Mouse (Mus musculus) heart, postnatal 4 days (tissue): ENCODE data around the gene Tbc1d2. TPM values are rescaled to one million over a fixed set of nuclear protein-coding genes. Genes with fewer than 3 reads are reported as not detected.
"Not testable (repeated sequence)": the region's sequence is repeated elsewhere in the genome, so short reads cannot be mapped to it uniquely, and the experiment has no call there.

Experiments
- DNase-seq: peaks from one replicate; pipeline ENCODE4 v3.0.0; 2021
- total RNA-seq, 2 experiments: library from RNA; stranded (reverse); gene quantifications; 2 replicates each; pipeline ENCODE4 v1.2.3; 2021

Tbc1d2 gene
- total RNA-seq, 2 experiments from 2014 or later, result 2.9 to 3.5 TPM

- DNase-seq, result not testable (repeated sequence)
Observed at GRCm38 (mm10) chr4:46578796-46579346, 71.1 kb downstream of the Tbc1d2 start.

DNA sequence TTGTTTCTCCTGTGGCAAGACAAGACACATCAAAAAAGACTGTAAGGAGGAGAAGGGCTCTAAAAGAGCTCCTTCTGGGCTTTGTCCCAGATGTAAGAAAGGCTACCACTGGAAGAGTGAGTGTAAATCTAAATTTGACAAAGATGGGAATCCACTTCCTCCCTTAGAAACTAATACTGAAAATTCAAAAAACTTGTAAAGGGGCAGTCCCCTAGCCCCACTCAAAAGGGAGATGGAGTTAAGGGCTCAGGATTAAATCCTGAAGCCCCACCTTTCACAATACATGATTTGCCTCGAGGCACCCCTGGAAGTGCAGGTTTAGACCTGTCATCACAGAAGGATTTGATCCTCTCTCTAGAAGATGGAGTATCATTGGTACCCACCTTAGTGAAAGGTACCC is 71.8 kb downstream of the Tbc1d2 start:
- DNase-seq, result peak; percentile 1

- DNase-seq, result not testable (repeated sequence)
Observed at GRCm38 (mm10) chr4:46575509-46576284, 74.3 kb downstream of the Tbc1d2 start.

DNA sequence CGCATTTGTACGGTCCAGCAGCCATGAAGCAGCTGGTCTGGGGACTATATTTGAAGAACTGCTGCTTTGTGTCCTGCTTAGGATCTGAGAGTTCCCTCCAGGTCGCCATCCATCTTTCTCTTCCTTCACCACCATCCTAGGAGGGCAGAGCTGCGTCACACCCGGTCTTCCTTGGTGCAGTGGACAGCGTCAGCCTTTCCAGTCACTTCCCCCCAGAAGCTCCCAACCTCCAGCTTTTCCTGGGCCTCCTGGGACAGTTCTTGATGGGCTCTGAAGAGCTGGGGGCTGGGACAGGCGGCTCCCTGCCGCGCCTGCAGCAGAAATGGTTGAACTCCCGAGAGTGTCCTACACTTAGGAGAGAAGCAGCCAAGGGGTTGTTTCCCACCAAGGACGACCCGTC is 75.2 kb downstream of the Tbc1d2 start:
- peak; percentile 3 for DNase-seq

DNA sequence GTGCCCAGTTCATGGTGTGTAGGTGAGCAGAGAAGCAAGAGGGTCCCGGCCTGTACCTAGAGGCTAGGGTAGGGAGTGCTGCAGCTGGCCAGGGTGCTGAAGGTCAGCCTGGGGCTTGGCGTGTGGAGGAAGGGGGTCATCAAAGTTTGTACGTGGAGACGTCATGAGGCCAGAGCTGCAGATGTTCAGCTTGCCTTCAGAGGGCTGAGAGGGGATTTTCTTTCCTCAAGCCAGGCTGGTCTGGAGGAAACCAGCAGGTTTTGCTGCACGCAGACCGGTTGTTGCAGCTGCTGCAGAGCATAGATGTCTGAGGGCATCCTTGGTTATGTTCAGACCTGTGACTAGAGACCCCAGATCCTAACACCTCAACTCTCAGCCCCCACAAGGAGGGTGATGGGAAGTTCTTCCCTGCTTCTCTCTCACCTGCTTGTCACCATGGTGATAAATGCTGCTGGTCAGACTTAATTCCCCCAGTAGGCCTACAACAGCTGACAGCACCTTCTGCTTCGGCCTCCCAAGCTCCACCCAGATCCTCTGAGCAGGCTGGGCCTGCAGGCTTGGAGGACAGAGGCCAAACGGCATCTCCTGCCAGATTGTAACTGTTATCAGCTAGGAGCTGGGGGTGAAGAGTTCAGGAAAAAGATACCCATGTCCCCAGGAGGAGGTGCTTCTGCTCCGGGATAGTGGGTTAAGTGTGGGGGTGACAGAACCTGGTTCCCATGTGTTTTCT is 75.8 kb downstream of the Tbc1d2 start:
- peak; percentile 12 for DNase-seq

DNA sequence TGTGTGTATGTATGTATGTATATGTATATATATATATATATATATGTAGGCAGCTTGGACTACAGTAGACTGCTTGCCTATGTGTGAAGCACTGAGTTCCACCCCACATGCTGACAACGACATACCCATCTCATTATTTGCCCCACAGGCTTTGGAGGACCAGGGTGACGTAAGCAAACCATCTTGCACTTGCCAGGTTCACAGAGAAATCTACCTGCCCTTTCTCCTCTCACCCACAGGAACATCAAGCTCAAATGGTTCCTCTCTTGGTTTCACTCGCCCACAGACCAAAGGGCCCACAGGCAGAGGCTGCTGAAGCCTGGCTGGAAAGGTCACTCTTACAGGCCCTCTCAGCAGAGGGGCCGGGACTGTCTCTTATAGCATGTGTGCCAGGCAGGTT is 77.4 kb downstream of the Tbc1d2 start:
- DNase-seq, result no peak

- peak; percentile 1 for DNase-seq
Observed at GRCm38 (mm10) chr4:46571744-46572143, 78.3 kb downstream of the Tbc1d2 start.

DNA sequence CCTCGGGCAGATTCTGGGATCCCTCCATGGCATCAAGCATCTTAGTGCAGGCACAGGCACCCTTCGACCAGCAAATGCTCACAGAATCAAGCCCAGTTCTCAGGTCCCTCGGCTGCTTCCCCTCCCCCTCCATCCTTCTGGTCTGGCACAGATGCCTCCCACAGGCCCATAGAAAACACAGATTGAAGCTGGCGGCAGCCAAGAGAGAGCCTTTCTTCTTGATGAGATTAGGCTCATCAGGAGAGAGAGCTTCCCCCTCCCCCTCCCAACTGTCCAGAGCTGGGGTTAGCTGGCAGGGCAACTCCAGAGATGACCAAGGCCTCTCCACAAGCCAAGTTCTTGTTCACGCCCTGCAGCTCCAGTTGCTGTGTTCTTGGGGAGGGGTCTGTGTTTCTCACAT is 80.3 kb downstream of the Tbc1d2 start:
- DNase-seq, result no peak

GRCm38 (mm10) chr4:46568169-46568568 is 81.8 kb downstream of the Tbc1d2 start:
- peak; percentile 2 for DNase-seq

GRCm38 (mm10) chr4:46566931-46567671 is 82.9 kb downstream of the Tbc1d2 start:
- peak; percentile 3 for DNase-seq

DNA sequence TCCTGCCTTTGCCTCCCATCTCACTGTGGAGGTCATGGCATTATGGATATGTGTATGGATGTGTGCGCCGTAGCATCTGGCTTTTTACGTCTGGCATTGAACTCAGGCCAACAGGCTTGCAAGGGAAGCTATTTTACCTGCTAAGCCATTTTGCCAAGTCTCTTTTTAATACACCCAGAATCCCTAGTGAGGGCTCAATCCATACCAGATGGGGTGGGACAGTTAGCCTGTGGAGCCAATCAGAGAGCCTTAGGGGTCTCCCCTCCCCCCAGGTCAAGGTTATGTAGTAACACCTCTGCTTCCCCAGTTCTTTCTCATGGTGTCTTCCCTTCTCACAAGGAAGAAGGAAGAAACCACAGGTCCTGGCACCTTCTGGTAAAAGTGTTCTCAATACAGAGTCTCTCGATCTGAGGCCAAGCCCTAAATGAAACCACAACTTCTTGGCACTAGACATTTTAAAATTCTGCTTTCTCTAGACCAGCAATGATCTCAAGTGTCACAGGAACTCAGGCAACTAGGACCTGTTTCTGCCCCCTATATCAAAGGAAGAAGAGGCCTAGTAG is 84.5 kb downstream of the Tbc1d2 start:
- DNase-seq, result peak; percentile 1

GRCm38 (mm10) chr4:46564247-46564646 is 85.8 kb downstream of the Tbc1d2 start:
- no peak for DNase-seq

DNA sequence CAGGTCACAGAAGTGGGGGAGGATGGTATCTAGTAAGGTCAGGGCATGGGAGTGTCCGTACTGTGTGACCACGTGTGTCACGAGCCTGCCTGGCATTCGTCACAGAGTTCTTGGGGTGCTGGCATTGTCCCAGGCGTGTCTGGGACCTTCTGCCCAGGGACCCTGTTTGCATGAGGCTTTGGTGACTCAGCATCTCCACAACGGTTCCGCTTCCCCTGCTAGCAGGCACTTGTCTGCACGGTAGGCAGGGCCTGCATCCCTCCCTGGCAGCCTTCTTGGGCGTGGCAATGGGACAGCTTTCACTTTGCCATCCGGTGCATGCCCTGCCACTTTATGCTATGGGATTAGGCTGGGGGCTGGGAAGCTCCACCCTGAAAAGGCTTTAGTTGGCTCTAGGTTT is 86.2 kb downstream of the Tbc1d2 start:
- peak; percentile 25 for DNase-seq

DNA sequence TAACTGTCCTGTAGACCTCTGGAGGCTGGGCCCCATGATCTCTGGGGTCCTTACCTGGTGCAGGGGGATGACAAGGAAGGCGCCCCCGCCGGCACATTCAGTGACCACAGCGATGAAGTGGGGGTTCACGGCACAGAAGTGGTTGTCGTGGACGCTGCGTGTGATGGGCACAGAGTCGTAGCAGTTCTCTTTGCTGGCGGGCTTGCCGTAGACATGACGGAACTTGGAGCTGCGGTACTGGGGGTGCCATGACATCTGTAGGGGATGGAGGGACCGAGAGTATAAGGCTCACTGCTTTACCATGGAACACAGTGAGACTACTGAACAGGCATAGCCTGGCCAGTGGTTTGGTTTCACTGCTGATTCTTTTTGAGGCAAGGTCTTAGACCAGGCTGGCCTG is 87.2 kb downstream of the Tbc1d2 start:
- peak; percentile 3 for DNase-seq

DNA sequence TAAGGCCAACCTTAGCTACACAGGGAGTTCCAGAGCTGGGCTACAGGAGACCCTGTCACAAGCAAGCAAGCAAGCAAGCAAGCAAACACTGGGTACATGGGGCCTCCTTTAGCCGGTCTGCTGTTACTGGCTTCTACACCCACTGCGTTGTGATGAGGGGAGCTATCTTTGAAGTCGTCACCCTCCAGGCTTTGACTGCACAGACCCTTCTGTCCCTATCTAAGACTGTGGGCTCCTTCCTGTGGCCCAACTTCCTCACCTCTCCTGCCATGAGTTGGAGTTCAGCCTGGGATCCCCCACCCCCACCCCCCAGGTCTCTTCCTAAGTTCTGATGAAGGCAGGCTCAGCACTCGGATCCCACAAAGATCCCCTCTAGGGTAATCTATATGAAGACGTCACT is 88.0 kb downstream of the Tbc1d2 start:
- DNase-seq, result peak; percentile 1

GRCm38 (mm10) chr4:46560069-46560705 is 89.8 kb downstream of the Tbc1d2 start:
- peak; percentile 1 for DNase-seq

GRCm38 (mm10) chr4:46558672-46559667 is 91.0 kb downstream of the Tbc1d2 start:
- peak; percentile 0 for DNase-seq

DNA sequence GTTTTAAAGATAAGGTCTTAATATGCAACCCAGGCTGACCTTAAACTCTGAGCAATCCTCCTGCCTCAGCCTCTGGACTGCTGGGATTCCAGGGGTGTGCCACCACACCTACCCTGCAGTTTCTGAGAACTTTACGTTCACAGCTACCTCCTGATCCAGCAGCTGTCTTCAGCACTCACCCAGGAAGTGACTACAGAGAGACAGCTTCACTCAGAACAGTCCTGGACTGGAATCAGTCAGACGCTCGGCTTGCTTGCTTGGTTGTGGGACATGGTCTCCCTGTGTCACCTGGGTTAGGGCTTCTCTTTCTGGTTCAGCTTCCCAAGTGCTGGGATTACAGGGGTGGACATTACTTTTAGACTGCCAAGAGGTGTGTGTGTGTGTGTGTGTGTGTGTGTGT is 93.1 kb downstream of the Tbc1d2 start:
- no peak for DNase-seq

GRCm38 (mm10) chr4:46555762-46556161 is 94.2 kb downstream of the Tbc1d2 start:
- DNase-seq, result no peak
